Mouse (Mus musculus) thymus, postnatal 0 days (tissue): Measurements from ENCODE around the gene Hsd17b1. TPM values are rescaled to one million over a fixed set of nuclear protein-coding genes. Genes with fewer than 3 reads are reported as not detected.
A peak's percentile ranks its signal among the peaks of the same experiment; 100 is the strongest.

Source experiments
- DNase-seq: peaks from one replicate; pipeline ENCODE4 v3.0.0-alpha.2; 2015; ENCODE audit warnings: low spot score
- polyA plus RNA-seq: library from polyadenylated mRNA; unstranded; fragments of >200 nt; fragmentation: Nextera tagmentation; extraction: Ambion mirVana; gene quantifications from 2 replicates; pipeline ENCODE4 v1.2.1, GENCODE M21; 2015

The Hsd17b1 gene
- polyA plus RNA-seq, 1 experiment from 2014 or later, result 0.10 TPM

DNA sequence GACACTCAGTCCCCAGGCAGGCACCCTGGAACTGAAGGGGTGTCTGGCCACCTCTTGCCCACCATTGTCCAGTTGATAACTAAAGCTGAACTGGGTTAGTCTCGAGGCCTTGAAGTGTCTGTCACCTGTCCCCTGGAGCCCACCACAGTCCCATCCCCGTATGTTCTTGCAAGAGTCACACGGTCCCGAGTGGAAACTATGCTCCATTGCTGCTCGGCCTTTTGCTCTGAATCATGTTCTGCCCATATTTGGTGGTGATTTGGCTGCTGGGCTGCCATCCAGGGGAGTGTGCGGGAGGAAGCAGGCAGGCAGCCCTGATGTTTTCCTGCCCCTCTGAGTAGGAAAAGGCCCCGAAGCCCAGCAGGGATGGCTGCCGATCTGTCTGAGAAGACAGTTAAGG lies 18.1 kb upstream of the Hsd17b1 start:
- no peak for DNase-seq

DNA sequence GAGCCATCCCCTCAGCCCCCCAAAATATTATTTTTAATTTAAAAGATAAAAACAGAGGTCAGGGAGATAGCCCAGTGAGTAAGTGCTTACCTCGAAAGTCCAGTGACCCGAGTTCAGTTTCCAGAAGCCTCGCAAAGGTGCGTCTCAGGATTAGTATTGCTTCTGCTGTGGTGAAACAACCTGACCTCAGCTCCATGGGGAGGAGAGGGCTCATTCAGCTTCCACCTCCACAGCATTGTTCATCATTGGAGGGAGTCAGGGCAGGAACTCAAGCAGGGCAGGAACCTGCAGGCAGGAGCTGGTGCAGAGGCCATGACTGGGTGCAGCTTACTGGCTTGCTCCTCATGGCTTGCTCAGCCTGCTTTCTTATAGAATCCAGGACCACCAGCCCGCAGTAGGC lies 17.2 kb upstream of the Hsd17b1 start:
- DNase-seq, result no peak

DNA sequence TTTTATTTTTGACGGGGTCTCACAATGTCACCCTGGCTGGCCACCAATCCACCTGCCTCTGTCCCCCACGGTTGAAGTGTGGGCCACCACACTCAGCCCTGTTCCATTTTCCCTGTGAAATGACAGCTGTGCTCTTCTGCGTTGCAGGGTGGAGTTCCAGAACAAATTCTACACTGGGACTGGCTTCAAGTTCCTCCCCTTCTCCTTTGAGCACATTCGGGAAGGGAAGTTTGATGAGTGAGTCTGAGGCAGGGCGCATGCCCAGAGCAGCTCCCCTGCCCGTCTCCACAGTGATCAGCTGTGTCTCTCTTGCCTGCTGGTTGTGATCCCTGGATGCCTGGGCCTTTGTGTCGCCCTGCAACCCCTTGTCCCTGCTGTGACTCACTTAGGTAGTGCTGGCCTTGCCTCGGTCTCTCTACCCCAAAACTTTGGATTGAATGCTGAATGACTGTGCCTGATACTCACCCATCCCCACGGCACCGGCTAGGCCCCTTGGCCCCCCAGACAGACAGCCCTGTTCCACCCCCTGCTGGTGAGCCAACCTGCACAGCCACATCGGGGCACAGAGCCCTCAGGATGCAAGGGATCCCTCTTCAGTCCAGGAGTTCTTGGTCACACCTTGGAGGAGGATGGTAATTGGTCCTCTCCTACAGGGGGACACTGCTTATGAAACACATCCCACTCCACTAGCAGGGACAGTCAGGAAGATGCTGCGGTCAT lies 15.9 kb upstream of the Hsd17b1 start:
- no peak for DNase-seq

DNA sequence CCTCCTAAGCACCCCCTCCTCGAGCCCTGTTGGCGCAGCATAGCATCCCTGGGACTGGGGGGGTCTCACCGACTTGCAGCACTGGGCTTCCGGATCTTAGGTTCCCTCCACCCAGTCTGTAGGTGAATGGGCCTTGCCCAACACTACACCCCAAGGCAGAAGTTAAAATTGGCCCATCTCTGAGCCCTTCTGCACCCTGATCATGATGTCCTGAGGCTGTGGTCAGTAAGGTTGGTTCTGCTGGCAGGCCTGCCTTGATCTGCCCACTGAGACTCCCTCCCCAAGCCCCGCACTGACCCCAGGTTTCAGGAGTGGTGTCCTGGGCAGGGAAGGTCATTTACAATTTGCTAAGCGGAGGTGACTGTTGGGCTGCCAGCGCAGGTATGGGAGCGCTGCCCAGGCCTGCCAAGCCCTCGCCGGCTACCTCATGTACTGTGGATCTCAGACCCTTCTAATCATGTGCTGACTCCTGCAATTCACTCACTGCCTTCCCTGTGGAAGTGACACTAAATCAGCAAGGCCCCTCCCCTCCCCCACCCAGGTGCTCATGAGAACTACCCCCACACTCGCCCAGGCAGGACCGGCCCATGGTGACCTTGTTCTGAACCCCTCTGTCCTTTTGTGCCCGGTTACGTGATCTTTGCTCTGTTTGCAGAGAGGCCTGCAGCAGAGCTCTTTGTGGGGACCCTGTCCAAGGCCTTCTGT lies 15.1 kb upstream of the Hsd17b1 start:
- DNase-seq, result no peak

DNA sequence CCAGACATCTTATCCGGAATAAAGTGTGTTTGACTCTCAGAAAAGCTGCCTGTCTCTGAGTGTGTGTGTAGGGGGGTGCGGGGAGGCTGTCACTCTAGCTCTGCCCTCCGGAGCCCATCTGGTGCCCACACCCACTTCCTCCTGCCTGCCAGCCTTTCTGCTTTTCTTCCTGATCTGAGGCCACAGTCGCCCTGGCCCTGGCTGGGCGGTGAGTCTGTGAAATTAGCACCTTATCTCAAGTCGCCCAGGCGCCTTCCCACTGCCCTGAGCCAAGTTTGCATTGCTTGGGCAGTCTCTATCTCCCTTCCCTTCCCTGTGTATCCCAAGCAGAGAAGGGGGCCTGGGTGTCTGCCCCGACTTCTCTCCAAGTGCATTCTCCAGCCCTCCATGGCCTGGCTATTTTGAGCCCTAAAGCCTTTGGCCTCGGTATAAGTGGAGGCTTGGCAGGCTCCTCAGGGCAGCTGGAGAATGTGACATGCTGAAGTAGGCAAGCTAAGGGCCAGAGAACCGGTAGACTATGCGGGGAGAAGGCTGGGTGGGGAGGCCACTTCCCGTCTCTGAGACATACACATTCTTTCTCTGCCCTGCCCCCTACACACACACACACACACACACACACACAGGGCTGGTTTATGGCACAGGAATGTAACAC lies 14.4 kb upstream of the Hsd17b1 start:
- peak; percentile 81 for DNase-seq

DNA sequence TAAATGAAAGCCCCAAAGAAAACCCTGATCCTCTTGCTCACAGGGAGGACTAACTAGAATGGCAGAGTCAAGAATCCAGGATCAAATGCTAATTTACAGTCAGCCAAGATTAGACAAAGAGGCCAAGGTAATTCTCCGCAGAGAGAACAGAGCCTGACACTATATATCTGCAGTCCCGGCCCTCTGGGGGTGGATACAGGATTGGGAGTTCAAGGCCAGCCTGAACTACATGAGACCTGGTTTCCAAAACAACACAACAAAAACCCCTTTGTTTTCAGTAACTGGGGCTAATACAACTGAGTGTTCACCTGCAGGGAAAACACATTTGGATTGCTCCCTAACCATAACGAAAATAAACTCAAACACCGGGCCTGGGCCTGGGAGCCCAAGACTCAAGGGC lies 13.7 kb upstream of the Hsd17b1 start:
- no peak for DNase-seq

DNA sequence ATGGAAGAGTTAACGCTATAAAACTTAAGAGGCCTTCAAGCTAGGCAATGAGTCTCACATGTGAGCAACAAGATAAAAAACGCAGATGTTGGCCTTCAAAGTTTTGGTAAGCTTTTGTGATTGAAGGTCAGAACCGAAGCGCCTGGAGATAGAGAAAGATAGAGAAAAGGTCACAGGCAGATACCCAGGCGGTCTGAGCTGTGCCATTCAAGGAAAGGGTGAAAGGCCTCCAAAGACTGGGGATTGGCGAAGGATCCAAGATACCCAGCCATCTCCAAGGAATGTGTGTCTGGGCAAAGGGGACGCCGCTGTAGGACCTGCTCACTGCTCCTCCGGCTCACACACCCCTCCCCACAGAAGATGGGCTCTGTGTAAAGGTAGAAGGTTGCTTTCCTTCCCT lies 13.2 kb upstream of the Hsd17b1 start:
- no peak for DNase-seq

DNA sequence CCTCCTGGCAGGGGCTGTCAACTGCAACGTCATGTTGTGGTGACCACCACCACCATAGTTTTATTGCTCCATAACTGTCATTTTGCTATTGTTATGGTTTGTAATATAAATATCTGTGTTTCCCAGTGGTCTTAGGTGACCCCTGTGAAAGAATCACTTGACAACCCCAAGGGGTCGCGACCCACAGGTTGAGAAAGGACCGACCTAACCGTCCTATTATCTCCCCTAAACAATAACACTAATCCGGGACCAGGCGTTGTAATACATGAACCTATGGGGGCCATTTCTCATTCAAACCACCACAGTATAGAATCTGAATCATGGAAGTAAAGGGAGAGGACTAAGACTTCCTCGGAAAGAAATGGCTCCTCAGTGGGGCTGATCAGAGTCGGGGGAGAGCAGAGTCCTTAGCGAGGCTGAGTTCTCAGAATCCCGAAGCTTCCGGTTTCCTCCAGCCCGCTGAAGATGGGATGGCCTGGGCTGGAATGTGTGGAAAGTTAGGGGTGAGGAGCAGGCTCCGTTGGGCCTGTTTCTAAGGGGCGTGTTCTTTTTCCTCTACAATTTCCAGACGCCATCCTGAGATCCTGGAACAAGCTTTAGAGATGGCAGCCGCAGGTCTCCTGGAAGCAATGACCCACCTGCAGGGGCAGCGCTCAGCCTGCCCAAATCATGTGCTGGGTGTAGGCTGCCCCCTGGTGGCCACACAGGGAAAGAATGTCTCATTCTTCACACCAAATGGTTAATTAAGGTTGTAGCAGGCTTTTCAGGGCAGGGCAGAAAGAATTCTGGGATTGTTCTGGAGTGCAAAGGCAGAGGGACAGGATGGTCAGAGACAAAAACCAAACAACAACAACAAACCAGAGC lies 11.4 kb upstream of the Hsd17b1 start:
- peak; percentile 84 for DNase-seq

DNA sequence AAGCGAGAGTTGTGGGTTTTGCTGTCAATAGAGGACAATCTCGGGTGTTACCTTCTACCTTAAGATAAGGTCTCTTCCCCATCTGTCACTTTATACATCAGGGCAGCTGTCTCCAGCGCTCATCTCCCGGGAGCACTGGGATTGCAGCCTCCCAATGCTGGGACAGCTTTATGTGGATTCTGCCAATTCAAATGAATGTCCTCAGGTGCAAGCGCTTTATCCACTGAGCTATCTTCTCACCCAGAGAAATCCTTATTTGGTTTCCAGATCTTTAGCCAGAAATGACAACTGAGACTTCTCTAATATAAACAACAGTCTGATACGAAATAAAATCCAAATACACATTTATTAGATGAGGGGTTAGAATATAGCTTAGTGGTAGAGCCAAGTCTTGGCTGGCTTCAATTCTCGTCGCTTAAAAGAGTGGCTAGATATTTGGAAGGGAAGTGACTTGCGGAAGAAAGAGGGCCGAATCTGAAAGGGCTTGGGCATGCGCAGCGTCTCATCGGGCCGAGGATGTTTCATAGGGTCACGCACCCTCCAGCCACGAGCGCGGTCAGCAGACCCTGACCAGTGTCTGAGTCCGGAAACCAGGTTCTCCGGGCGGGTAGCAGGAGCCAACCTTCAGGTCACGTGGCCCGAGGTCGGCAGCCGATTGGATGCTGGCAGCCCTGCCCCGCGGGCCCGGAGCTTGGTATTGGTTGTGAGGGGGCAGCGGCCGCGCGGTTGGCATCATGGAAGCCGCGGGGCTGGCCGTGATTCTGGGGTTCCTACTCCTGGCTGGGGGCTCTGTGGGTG lies 8.6 kb upstream of the Hsd17b1 start, which contains the start of gene Naglu:
Gene Naglu, plus strand, starts transcription at position 622 of the 798 bp plus-strand sequence.
- peak; percentile 90 for DNase-seq

DNA sequence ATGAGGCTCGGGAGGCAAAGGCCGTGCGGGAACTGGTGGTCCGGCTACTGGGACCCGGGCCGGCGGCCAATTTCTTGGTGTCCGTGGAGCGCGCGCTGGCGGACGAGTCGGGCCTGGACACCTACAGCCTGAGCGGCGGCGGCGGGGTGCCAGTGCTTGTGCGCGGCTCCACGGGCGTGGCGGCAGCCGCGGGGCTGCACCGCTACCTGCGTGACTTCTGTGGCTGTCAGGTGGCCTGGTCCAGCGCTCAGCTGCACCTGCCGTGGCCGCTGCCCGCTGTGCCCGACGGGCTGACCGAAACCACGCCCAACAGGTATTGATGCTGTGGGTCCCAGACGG lies 8.1 kb upstream of the Hsd17b1 start:
- no peak for DNase-seq

DNA sequence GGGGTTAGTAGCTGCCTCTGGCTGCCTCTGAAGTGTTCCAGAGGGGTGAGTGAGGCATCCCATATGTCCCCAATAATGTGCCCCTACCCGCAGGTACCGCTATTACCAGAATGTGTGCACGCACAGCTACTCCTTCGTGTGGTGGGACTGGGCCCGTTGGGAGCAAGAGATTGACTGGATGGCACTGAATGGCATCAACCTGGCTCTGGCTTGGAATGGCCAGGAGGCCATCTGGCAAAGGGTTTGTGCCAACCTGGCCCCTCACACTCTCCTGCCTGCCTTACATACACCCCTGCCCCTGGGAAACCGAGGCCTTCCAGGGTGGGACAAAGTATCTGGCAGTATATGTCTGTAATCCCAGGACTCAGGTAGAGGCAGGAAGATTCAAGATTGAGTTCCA lies 7.2 kb upstream of the Hsd17b1 start:
- DNase-seq, result no peak

DNA sequence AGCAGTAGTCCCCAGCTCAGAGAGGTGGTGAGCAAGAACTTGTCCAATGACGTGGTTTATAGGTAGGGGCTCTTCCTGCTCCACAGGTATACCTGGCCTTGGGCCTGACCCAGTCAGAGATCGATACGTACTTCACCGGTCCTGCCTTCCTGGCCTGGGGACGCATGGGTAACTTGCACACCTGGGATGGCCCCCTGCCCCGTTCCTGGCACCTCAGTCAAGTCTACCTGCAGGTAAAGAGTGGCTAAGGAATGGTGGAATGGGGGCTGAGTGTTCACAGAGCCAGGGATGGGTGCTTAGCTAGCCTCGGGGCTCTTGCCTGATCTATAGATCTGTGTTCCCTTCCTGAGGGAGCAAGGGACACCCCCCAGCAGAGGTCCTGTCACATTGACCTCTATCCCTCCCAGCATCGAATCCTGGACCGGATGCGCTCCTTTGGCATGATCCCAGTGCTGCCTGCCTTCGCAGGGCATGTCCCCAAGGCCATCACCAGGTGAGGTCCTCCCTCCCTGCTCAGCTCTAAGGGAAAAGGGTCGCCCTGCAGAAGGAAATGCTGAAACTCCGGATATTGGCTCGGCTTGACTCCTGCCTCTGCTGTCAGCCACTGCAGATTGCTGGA lies 6.3 kb upstream of the Hsd17b1 start:
- DNase-seq, result no peak

DNA sequence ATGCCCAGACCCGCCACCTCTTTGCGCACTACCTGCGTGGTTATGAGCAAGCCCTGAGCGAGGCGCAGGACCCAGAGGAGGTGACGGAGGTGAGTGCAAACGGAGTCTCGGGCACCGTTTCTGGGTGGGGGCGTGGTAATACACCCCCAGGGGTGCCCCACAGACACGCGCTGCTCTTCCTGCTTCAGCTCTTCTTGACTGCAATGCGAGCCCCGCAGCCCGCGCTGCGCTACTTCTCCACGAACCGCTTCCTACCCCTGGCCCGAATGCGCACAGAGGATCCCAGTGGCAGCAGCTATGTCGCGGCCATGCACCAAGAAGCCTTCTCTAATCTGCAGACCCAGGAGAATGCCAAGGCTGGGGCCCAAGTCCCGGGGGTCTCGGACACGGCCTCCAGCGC lies 1.5 kb downstream of the Hsd17b1 start:
- peak; percentile 35 for DNase-seq

DNA sequence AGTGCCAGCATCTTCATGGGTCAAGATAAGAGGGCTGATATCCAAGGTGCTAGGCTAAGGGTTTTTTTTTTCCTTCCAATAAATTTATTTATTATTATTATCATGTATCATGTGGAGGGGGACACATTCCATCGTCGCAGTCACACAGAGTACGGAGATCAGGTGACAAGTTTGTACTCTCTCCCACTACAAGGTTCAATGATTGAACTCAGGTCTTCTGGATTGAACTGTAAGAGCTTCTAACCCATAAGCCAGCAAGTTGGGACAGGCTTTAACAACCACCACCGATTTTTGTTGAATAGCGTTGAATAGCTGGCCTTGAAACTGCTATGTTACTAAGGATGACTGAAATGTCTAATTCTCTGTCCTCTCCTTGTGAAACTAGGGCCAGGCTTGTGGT lies 2.2 kb downstream of the Hsd17b1 start:
- DNase-seq, result no peak

DNA sequence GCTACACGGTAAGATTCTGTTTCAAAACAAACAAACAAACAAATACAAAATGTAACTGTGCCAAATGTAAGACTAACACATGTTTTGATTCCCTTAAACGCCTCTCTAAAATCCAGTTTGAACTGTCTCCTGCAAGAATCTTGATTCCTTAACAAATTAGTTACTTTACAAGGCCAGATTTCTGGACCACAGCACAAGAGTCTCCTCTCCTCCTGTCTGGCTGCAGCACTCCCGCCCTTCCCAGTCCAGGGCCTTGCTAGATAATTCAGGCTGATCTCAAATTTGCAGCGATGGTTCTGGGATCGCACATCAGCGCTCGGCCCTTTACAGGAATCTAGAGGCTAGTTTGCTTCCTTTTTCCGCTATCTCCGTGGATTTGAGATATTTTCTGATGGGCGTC lies 3.4 kb downstream of the Hsd17b1 start:
- no peak for DNase-seq

DNA sequence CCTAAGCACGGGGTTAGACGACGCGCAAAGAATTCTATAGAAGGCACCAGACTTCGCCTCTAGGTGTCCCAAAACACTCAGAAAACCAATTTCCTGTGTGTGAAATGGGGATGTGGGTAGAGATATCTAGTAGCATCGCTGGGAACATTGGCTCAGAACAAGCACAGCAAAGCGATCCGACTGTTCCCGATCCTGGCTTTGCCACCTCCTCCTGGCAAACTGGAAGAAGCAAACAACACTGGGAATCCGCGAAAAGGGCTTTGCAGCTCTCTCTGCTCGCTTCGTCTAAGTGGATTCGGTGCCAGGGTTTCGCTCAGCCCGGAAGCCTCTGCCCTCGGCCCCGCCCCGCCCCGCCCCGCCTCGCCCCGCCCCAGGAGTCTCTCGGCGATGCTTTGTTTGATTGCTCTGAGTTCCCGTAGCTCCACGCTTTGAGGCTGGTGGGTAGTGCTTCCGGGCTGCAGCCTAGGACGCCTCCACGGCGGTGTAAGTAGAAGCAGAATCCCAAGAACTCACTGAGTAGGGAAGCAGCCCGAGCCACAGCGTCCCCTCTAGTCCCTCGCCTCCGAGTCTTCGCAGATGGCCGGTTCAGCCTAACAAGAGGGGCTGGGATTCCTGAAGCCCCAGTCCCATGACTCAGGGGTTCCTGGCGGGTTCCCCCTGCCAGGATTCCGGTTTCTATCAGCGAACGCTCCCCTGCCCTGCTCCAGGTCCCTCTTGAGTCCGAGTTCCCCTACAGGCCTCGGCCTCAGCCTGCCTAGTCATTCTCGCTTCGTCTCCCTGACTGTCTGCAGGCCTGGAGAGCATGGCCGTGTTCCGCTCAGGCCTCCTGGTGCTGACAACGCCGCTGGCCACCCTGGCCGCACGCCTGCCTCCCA lies 4.2 kb downstream of the Hsd17b1 start, which contains the start of gene Coasy:
Gene Coasy, plus strand, starts transcription at position 358 of the 875 bp plus-strand sequence.
- DNase-seq, result peak; percentile 91

DNA sequence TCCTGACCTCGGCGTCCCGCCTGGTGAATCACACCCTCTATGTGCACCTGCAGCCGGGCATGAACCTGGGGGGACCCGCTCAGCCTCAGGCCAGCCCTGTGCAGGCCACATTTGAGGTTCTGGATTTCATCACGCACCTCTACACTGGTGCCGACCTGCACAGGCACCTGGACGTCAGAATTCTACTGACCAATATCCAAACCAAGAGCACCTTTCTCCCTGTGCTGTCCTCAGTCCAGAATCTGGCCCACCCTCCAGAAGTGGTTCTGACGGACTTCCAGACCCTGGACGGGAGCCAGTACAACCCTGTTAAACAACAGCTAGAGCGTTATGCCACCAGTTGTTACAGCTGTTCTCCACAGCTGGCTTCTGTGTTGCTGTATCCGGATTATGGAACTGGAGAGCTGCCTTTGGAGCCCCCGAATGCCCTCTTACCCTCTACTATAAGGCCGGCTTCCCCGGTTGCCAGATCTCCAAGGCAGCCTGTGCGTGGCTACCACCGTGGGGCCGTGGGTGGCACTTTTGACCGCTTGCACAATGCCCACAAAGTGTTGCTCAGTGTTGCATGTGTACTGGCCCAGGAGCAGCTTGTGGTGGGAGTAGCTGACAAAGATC lies 5.0 kb downstream of the Hsd17b1 start:
- no peak for DNase-seq

DNA sequence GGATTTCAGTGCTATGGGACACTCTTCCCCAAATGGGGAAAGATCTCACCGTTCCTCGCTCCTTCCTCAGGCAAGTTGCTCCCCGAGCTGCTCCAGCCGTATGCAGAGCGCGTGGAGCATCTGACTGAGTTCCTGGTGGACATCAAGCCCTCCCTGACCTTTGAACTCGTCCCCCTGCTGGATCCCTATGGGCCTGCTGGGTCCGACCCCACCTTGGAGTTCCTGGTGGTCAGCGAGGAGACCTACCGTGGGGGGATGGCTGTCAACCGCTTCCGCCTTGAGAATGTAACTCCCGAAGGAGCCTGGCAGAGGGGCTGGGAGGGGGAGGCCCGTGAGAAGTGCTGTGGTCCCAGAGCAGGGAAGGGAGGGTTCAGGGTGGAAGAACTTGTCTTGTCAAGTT lies 6.0 kb downstream of the Hsd17b1 start:
- DNase-seq, result no peak

DNA sequence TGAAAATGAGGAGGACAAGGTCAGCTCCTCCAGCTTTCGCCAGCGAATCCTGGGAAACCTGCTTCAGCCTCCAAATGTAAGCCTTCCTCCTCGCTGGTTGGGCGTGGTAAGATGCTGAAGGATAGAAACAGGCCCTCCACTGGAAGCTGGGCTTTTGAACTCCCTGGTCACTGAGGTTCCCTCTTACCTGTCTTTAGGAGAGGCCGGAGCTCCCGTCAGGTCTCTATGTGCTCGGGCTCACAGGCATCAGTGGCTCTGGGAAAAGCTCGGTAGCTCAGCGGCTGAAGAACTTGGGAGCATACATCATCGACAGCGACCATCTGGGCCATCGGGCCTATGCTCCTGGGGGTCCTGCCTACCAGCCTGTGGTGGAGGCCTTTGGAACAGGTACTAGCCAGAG lies 6.6 kb downstream of the Hsd17b1 start:
- DNase-seq, result no peak
